Mouse (Mus musculus) neural tube, embryonic 12.5 days (tissue): Measurements from ENCODE around the gene Glis2. TPM values are rescaled to one million over a fixed set of nuclear protein-coding genes. Genes with fewer than 3 reads are reported as not detected.
A peak's percentile ranks its signal among the peaks of the same experiment; 100 is the strongest.

ENCODE experiments used
- ATAC-seq: fragments of 200-750 bp; cut with Nextera tagmentation; 2 replicates; pipeline ENCODE4 v1.8.0; 2017; ENCODE audit warnings: low read depth, mild to moderate bottlenecking, moderate TSS enrichment, moderate library complexity; ENCODE audit not compliant: low FRiP score
- H3K27ac ChIP-seq: fragments of 300-500 bp; sonication (generic); 2 replicates; pipeline ENCODE4 v1.5.1; 2016
- H3K27me3 ChIP-seq: fragments of 300-500 bp; sonication (generic); replicated peaks from 2 replicates; pipeline ENCODE4 v1.6.1; 2016; ENCODE audit warnings: mild to moderate bottlenecking
- H3K36me3 ChIP-seq: fragments of 300-500 bp; sonication (generic); 2 replicates; pipeline ENCODE4 v1.6.1; 2016; ENCODE audit warnings: mild to moderate bottlenecking
- H3K4me1 ChIP-seq: fragments of 300-500 bp; sonication (generic); 2 replicates; pipeline ENCODE4 v1.6.1; 2016
- H3K4me2 ChIP-seq: fragments of 300-500 bp; sonication (generic); replicated peaks from 2 replicates; pipeline ENCODE4 v1.6.1; 2016; ENCODE audit warnings: mild to moderate bottlenecking
- H3K4me3 ChIP-seq: fragments of 300-500 bp; sonication (generic); 2 replicates; pipeline ENCODE4 v1.5.1; 2016
- H3K9ac ChIP-seq: fragments of 300-500 bp; sonication (generic); 2 replicates; pipeline ENCODE4 v1.6.1; 2016; ENCODE audit warnings: mild to moderate bottlenecking
- H3K9me3 ChIP-seq: fragments of 300-500 bp; sonication (generic); 2 replicates; pipeline ENCODE4 v1.6.1; 2016; ENCODE audit warnings: mild to moderate bottlenecking
- WGBS: fragments of 180-500 bp; shearing (Covaris S2); methylation state at CpG from one replicate; pipeline ENCODE4 v1.1.7; 2016; 5-methylcytosine and 5-hydroxymethylcytosine counted together
- polyA plus RNA-seq: library from polyadenylated mRNA; unstranded; fragments of >200 nt; fragmentation: Nextera tagmentation; extraction: Ambion mirVana; gene quantifications from 2 replicates; pipeline ENCODE4 v1.2.1, GENCODE M21; 2016

Gene Glis2
- polyA plus RNA-seq, 1 experiment from 2014 or later = 36.5 TPM

DNA sequence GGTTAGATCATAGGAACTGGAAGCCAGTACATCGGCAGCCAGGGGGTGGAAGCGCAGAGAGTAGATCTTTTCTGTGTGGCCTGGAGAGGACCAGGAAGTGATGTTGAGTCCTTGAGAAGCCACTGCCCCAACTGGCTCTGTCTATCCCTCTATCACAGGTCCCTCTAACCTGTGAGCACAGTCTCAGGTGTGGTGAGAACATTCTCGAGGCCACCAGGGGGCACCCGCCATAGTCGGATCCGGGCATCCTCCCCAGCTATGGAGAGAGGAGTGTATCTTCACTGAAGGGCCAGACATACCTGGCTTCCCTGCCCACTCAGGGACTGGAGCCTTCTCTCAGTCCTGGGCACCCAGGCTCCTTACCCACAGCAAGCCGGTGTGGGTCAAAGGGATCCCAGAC, 37.5 kb downstream of the Glis2 start:
- Histone ChIP-seq H3K4me1 (no peaks in the 10 kb centered on the region), H3K9ac (no peak overlapping the region), H3K4me3 (no peak overlapping the region), H3K27me3 (no peaks in the 10 kb centered on the region), H3K9me3 (no peaks in the 10 kb centered on the region), H3K4me2 (no peak overlapping the region), H3K36me3 (peaks cover 31% of the 10 kb centered on the region), H3K27ac (no peak overlapping the region)
- WGBS = 49% methylated on average over 7 of the region's 7 CpGs
- no peak; the same call in 1 of the 2 replicates for ATAC-seq

DNA sequence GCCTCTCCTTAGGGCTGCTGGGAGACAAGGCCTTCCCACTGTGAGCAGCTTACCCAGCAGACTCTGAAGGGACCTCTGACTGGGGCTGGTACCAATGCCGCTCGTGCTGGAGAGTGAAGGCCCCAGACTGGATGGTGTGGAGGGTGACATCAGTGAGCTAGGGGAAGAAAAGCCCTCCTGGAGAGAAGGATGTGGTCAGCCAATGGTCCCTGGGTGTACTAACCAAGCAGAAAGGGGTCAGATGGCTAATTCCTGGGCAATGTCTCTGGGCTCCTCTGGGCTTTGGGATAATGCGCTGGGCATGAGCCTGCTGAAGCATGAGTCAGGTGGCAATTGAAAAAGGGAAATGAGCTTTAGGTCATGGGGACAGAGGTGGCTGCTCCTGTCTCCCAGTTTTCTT, 39.1 kb downstream of the Glis2 start:
- no peak for ATAC-seq
- Histone ChIP-seq H3K27me3 (no peaks in the 10 kb centered on the region), H3K9me3 (no peaks in the 10 kb centered on the region), H3K27ac (no peak overlapping the region), H3K9ac (no peak overlapping the region), H3K36me3 (peaks cover 27% of the 10 kb centered on the region), H3K4me1 (no peaks in the 10 kb centered on the region), H3K4me3 (no peak overlapping the region), H3K4me2 (no peak overlapping the region)
- 94% methylated on average over 3 of the region's 3 CpGs for WGBS

DNA sequence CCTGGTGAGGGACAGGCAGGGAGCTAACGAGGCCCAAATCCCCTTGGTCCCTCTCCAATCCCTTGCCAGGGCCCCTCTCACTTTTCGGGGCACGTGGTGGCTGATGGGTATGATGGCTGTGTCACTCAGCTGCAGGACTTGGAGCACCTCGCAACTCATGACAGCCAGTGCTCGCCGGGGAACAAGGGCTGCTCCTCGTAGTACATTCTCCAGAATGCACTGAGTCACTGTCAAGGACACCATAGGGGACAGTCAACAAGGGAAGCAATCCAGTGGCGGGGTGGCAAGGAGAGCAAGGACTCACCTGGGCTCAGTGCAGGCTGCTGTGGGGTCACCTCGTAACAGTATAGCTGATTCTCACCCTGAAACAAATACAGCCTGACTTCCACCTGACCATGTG, 40.2 kb downstream of the Glis2 start:
- Histone ChIP-seq H3K36me3 (peaks cover 27% of the 10 kb centered on the region), H3K4me1 (no peaks in the 10 kb centered on the region), H3K9me3 (no peaks in the 10 kb centered on the region), H3K27ac (no peak overlapping the region), H3K4me2 (no peak overlapping the region), H3K9ac (no peak overlapping the region), H3K27me3 (no peaks in the 10 kb centered on the region), H3K4me3 (no peak overlapping the region)
- WGBS = 87% methylated on average over 9 of the region's 9 CpGs
- no peak for ATAC-seq

DNA sequence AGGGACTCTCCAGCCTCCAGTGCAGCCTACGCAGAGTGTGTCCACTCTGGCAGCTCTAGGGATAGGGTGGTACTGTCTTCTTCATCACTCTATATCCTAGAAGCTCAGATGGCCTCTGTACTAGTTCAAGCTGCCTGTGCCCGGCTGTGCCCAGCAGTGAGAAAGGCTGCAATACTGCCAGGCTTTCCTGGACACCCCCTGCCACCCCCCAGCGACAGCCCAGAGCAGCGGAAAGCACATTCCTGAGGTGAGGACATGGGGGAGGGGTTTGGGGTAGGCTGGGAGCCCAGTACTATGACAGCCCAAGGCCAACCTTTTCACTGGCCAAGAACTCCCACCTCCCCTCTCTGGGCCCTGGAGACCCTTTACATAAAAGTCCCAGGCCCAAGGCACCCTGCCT, 41.2 kb downstream of the Glis2 start:
- Histone ChIP-seq H3K9me3 (no peaks in the 10 kb centered on the region), H3K4me3 (no peak overlapping the region), H3K4me1 (peaks cover 9% of the 10 kb centered on the region), H3K4me2 (no peak overlapping the region), H3K27me3 (no peaks in the 10 kb centered on the region), H3K9ac (no peak overlapping the region), H3K36me3 (peaks cover 27% of the 10 kb centered on the region), H3K27ac (no peak overlapping the region)
- no peak for ATAC-seq
- 81% methylated on average over 4 of the region's 4 CpGs for WGBS

DNA sequence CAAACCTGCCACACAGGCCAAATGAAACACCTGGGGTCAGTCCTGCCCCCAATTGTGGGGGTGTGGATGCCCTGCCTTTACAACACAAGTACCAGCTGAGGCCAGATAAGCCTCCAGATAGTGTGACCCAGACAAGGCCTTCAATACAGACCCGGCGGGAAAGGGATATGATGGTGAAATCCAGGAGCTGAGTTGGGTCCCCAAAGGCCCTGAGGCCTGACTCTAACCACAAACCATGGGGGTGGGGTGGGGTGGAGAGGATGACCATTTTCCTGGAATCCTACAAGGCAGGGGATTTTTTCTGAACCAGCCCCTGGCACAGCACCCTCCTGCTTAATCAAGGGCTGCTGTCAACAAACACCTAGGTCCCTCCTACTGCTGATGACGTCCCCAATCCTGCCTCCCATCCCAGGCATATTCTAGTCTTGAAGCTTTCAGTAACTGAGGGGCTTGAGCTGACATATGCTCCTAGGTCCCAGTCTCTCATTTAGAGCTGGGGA, 44.4 kb downstream of the Glis2 start:
- Histone ChIP-seq H3K4me2 (no peak overlapping the region), H3K27me3 (no peaks in the 10 kb centered on the region)
- 88% methylated on average over 3 of the region's 3 CpGs for WGBS

DNA sequence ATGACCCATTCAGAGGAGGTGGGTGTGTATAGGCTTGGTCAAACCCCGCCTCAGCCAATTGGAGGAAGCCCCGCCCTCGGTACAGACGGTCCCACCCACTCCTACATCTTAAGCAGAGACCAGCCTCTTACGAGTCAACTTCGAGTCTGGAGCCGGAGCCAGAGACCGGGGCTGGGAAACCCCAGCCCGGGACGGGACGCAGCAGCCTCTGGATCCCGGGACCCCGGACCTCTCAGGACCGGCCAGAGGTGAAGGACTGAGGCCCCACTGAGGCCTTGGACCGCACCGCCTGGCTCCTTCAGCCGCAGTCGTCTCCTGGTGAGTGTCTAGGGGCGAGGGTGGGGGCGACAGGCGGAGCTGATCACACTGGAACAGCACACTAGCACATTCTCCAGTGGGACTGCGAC, 45.3 kb downstream of the Glis2 start, which contains the start of the genes Vasn and Dnaja3:
Gene Vasn, plus strand, starts transcription at position 111 of the 407 bp plus-strand sequence.
Gene Dnaja3, plus strand, starts transcription at position 159 of the 407 bp plus-strand sequence.
- peak within 1 kb of the TSS; percentile 62 for H3K9ac ChIP-seq
- peak within 1 kb of the TSS; percentile 57 for H3K4me3 ChIP-seq
- H3K9me3 ChIP-seq = no peaks in the 10 kb centered on the region
- H3K4me1 ChIP-seq = peaks cover 33% of the 10 kb centered on the region
- H3K27ac ChIP-seq = peak within 1 kb of the TSS; percentile 29
- H3K36me3 ChIP-seq = peaks cover 3% of the 10 kb centered on the region; the same call in 1 of the 2 replicates
- H3K4me2 ChIP-seq = peak within 1 kb of the TSS; percentile 90
- no peaks in the 10 kb centered on the region for H3K27me3 ChIP-seq
- WGBS = under 1% methylated on average over 22 of the region's 22 CpGs
- ATAC-seq = peak; percentile 95

More for the DNA sequence above, 44.4 kb downstream of the Glis2 start:
- Histone ChIP-seq H3K36me3 (peaks cover 8% of the 10 kb centered on the region; the same call in 1 of the 2 replicates), H3K27ac (no peak overlapping the region), H3K9me3 (no peaks in the 10 kb centered on the region), H3K4me3 (no peak overlapping the region), H3K4me1 (peaks cover 32% of the 10 kb centered on the region), H3K9ac (no peak overlapping the region)
- no peak for ATAC-seq

DNA sequence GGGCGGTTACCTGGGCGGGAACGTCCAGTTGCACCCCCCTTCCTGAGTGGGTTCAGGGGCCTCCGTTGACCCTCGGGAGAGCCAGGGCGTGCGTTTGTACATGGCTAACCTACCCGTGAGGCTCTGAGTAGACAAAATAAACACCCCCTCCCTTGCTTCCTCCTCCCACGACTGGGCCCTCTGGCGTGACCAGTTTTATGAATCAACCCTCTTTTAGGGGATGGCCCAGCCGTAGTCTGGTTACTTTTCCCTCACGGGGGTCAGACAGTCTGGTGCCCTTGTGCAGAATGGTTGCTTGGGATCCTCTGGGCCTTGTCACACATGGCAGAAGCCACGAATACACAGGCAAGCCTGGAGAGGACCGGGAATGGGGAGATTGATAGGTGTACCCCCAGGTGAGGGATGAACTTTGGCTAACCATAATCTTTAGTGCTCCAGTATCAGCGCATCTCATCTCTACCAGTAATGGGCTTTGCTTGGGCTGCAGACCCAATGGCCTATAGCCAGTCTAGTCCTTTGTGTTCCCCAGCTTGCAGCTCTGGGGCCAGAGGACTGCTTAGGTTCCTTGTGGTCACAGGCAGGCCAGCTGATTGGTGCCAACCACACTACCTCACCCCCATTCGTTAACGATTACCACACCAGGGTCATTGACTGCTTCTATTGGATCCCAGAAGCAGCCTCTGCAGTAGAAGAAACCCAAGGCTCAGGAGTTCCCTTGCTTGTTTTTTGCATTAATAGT, 45.9 kb downstream of the Glis2 start:
- peak overlapping the region; percentile 90 for H3K4me2 ChIP-seq
- H3K27me3 ChIP-seq = no peaks in the 10 kb centered on the region
- H3K4me1 ChIP-seq = peaks cover 33% of the 10 kb centered on the region
- peak overlapping the region; percentile 29; the same call in 1 of the 2 replicates for H3K27ac ChIP-seq
- peak overlapping the region; percentile 62 for H3K9ac ChIP-seq
- ATAC-seq = peak; percentile 41
- peak overlapping the region; percentile 57 for H3K4me3 ChIP-seq
- peaks cover 3% of the 10 kb centered on the region; the same call in 1 of the 2 replicates for H3K36me3 ChIP-seq
- H3K9me3 ChIP-seq = no peaks in the 10 kb centered on the region
- 6% methylated on average over 17 of the region's 17 CpGs for WGBS

DNA sequence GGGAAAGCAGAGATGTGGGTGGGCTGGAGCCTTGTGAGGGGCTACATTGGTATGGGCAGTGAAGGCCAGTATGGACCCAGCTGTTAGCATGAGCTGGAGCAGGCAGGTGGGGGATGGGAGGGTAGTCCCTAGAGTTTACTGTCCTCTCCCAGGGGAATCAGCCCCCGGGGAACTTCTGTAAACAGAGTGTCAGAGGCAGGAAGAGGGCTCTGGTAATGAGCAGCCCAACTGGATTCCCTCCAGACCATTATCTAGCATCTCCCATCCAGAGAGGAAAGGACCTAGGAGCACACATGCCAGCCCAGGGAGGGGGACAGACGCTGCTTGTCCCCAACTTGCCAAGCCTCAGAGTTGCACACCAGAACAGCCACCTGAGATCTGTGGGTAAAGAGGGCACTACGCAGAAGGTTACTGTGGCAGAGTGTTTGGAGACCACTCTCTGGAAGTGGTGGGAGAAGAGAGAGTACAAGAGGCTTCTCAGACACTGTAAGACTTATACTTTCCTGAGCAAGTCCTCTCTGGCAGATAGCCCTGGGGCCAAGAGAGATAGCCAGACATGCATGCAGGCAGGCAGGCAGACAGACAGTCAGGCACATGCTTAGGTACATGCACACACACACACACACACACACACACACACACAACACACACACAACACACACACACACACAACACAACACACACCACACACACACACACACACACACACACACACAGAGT, 46.8 kb downstream of the Glis2 start:
- H3K36me3 ChIP-seq = peaks cover 7% of the 10 kb centered on the region; the same call in 1 of the 2 replicates
- no peaks in the 10 kb centered on the region for H3K9me3 ChIP-seq
- H3K4me3 ChIP-seq = peak overlapping the region; percentile 57
- H3K27ac ChIP-seq = no peak overlapping the region
- no peak for ATAC-seq
- H3K9ac ChIP-seq = no peak overlapping the region
- no peaks in the 10 kb centered on the region for H3K27me3 ChIP-seq
- 44% methylated on average over 3 of the region's 3 CpGs for WGBS
- peak overlapping the region; percentile 90 for H3K4me2 ChIP-seq
- peaks cover 33% of the 10 kb centered on the region for H3K4me1 ChIP-seq

DNA sequence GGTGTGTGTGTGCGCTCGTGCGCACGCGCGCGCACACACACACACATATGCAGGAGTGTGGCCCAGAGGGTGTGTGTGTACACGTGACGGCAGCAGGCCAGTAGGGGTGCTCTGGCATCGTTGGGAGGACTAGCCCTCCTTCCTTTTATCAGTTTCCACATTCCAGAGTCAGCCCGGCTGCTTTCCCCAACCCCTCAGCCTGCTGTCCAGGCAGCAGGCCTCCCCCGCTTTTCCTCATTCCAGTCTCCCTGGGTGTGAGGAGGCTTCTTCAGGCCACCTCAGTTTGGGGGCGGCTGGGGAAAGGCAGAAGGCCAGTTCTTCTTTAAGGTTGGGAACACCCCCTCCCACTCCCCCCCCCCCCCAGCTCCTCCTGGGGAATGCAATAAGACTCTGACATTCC, 47.7 kb downstream of the Glis2 start:
- ATAC-seq = no peak
- Histone ChIP-seq H3K4me2 (peak overlapping the region; percentile 90), H3K27me3 (no peaks in the 10 kb centered on the region), H3K4me3 (no peak overlapping the region), H3K36me3 (peaks cover 7% of the 10 kb centered on the region; the same call in 1 of the 2 replicates), H3K9ac (peak overlapping the region; percentile 21; the same call in 1 of the 2 replicates), H3K4me1 (peaks cover 38% of the 10 kb centered on the region), H3K27ac (no peak overlapping the region), H3K9me3 (no peaks in the 10 kb centered on the region)
- WGBS = 42% methylated on average over 13 of the region's 13 CpGs

DNA sequence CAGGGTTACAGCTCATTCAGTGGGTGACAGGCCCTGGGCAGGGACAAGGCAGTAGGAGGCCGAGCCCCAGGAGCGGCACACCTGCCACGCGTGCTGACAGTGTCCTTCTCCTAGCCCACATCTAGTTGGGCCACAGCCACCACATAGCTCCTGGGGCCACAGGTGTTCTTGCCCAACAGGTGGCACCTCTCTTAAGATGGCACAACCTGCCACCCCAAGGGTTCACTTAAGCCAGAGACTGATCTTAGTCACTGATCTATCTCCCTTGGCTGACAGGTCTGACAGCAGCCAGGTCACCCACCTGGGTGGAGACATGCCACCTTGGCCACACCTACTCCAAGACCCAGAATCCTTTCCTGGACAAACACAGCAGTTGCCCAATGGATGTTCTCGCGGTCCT, 48.4 kb downstream of the Glis2 start:
- Histone ChIP-seq H3K27ac (no peak overlapping the region), H3K4me3 (no peak overlapping the region), H3K36me3 (peaks cover 12% of the 10 kb centered on the region; the same call in 1 of the 2 replicates), H3K9me3 (no peaks in the 10 kb centered on the region), H3K4me2 (peak overlapping the region; percentile 90), H3K27me3 (no peaks in the 10 kb centered on the region), H3K4me1 (peaks cover 39% of the 10 kb centered on the region), H3K9ac (no peak overlapping the region)
- no peak for ATAC-seq
- WGBS = 87% methylated on average over 6 of the region's 6 CpGs

DNA sequence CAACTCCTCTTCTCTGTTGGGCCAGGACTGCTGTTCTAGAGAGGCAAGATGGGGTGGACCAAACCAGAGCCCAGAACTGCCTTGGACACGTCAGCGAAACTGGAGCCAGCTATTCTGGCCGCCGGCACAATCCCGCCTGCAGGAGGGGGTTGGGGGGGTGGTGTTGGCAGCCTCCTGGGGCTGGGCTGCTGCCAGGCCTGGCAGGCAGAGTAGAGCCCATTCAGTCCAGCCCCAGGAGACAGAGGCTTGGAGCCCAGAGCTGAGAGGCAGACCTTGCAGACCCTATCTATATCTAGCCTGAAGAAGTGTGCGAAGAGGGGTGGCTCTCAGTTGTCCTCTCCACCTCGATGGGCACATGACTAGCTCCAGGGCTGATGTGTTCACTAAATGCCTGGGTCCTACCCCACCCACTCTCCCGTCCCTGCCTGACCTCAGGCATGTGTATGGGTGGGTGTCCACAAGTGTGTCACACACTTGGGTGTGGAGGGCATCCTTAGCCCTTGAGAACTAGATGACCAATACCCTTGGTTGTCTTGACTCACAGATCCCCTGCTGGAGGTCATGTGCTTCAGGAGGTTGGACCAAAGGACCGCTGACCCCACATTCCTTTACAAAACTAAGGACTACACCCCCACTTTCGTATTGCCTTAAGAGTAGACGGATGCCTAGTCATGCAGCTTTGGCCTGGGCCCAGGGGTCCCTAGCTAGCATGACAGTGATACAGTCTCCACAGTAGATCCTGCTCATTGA, 49.3 kb downstream of the Glis2 start:
- no peak overlapping the region for H3K4me3 ChIP-seq
- no peak overlapping the region for H3K4me2 ChIP-seq
- peaks cover 21% of the 10 kb centered on the region for H3K36me3 ChIP-seq
- H3K4me1 ChIP-seq = peaks cover 39% of the 10 kb centered on the region
- ATAC-seq = no peak
- 88% methylated on average over 11 of the region's 11 CpGs for WGBS
- H3K9me3 ChIP-seq = no peaks in the 10 kb centered on the region
- no peak overlapping the region for H3K9ac ChIP-seq
- H3K27me3 ChIP-seq = no peaks in the 10 kb centered on the region
- no peak overlapping the region for H3K27ac ChIP-seq

DNA sequence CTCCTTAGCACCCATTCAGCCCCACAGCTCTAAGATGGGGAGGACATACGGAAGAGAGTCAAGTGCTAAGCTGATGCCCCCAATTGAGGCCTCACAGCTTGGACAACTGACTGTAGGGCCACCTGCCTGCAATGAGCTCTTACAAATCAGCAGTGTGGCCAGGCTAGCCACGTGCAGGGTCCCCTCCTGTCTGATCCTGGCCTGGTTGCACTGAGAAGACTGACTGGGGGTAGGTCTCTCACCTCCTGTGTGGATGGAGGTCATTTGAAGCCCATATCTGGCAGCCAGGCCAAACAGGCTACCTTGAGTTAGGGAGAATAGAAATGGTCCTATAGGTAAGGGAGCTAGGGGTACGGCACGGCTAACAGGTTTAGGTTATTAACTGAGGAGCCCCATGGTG, 51.4 kb downstream of the Glis2 start:
- Histone ChIP-seq H3K9me3 (no peaks in the 10 kb centered on the region), H3K9ac (no peak overlapping the region), H3K27ac (no peak overlapping the region), H3K4me2 (no peak overlapping the region), H3K27me3 (no peaks in the 10 kb centered on the region), H3K4me3 (no peak overlapping the region), H3K36me3 (peaks cover 39% of the 10 kb centered on the region), H3K4me1 (peaks cover 30% of the 10 kb centered on the region)
- ATAC-seq = no peak
- WGBS = 81% methylated on average over 4 of the region's 4 CpGs
